Mouse (Mus musculus) gastrocnemius, adult 2 months (tissue): ENCODE results near the gene Rpl27. TPM values are rescaled to one million over a fixed set of nuclear protein-coding genes. Genes with fewer than 3 reads are reported as not detected.

Experiments
- DNase-seq: peaks from one replicate; pipeline ENCODE4 v3.0.0; 2022
- H3K27ac ChIP-seq: fragments of 200-600 bp; 2 replicates; pipeline ENCODE4 v1.8.1; 2022; ENCODE audit warnings: mild to moderate bottlenecking
- H3K4me3 ChIP-seq: fragments of 200-600 bp; 2 replicates; pipeline ENCODE4 v1.8.1; 2022; ENCODE audit warnings: mild to moderate bottlenecking, moderate library complexity
- CTCF ChIP-seq: fragments of 200-600 bp; IDR thresholded peaks from 2 replicates; pipeline ENCODE4 v1.8.1; 2022; ENCODE audit warnings: antibody characterized with exemption, mild to moderate bottlenecking, moderate library complexity
- intact Hi-C: fragments of 180-260 bp; cut with DNase I; formaldehyde crosslinking; loops from one replicate; pipeline ENCODE4 v1.15.1; 2025
- total RNA-seq, 2 experiments: library from RNA; stranded (reverse); gene quantifications; 2 replicates each; pipeline ENCODE4 v1.2.3; 2021

Rpl27 gene
- total RNA-seq, 2 experiments from 2014 or later: 31.9 to 49.4 TPM

- no peak for DNase-seq
- Histone ChIP-seq H3K4me3 (no peak overlapping the region), H3K27ac (no peak overlapping the region)
- intact Hi-C loops: no loop called here
- TF ChIP-seq CTCF: peak; percentile 20; the same call in 1 of the 2 replicates
Observed at GRCm38 (mm10) chr11:101450394-101450793, 8.3 kb downstream of the Rpl27 start.

- Histone ChIP-seq H3K27ac (no peak overlapping the region), H3K4me3 (no peak overlapping the region)
- intact Hi-C loops: no loop called here
- no peak for DNase-seq
- no peak for TF ChIP-seq CTCF
Observed at GRCm38 (mm10) chr11:101451536-101451935, 9.4 kb downstream of the Rpl27 start.

DNA sequence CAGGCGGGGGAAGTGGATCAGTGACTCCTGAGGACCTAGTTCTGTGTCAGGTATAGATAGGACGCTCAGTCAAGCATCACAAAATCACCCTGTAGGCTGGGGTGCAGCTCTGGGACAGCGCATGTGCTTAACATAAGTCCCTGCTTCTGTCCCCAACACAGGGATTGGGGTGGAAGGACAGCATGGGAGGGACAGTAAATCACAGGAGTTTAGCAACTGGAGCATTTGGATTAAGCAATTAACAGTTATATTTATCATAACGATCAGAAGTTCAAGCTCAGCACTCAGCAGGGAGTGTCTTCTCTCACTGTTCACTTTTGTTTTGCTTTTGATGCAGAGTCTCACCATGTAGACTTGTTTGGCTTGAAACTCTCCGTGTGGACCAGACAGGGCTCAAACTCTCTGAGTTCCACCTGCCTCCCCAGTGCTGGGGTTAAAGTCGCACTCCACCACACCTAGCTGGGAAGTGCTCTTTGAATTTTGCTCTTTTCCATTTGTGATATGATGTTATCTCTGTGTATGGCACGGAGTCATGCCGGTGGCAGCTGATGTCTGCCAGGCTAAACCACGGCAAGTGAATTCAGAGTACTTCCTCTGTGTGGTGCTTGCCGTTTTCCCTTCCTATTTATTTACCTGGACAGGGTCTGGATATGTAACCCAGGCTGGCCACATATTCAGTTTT is 10.1 kb downstream of the Rpl27 start:
- Histone ChIP-seq H3K4me3 (no peak overlapping the region), H3K27ac (no peak overlapping the region)
- DNase-seq: no peak
- intact Hi-C loops: no loop called here
- no peak for TF ChIP-seq CTCF

DNA sequence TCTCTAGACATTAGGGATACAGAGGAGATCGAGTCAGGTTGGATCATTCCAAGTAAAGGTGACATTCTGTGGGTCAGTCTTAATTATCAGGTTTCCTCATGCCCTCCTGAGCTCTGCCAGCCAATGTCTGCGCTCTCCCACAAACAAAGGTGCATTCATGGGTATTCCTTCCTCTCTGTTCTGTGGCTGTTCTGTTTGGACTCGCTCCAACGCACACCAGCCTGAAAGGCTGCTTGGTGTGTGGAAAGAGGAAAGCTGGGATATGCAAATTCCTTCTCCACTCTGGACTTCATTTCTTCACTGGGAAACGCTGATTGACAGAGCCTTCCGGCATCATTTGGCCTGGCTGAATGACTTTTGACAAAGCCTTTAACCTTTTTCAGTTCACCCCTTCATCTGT is 12.6 kb downstream of the Rpl27 start:
- intact Hi-C loops: no loop called here
- Histone ChIP-seq H3K27ac (peak overlapping the region; percentile 49; the same call in 1 of the 2 replicates), H3K4me3 (no peak overlapping the region)
- DNase-seq: no peak
- no peak for TF ChIP-seq CTCF

- Histone ChIP-seq H3K4me3 (no peak overlapping the region), H3K27ac (no peak overlapping the region)
- no peak for TF ChIP-seq CTCF
- intact Hi-C loops: no loop called here
- DNase-seq: no peak
Observed at GRCm38 (mm10) chr11:101455627-101456026, 13.5 kb downstream of the Rpl27 start.

- no peak for TF ChIP-seq CTCF
- intact Hi-C loops: no loop called here
Observed at GRCm38 (mm10) chr11:101457631-101458030, 15.5 kb downstream of the Rpl27 start.

GRCm38 (mm10) chr11:101458217-101458616 is 16.1 kb downstream of the Rpl27 start:
- no peak overlapping the region for H3K27ac ChIP-seq
- H3K4me3 ChIP-seq: no peak overlapping the region
- DNase-seq: no peak
- no peak for TF ChIP-seq CTCF
- intact Hi-C loops: no loop called here

More at GRCm38 (mm10) chr11:101457631-101458030, 15.5 kb downstream of the Rpl27 start:
- no peak overlapping the region for H3K4me3 ChIP-seq
- H3K27ac ChIP-seq: no peak overlapping the region
- DNase-seq: no peak

- DNase-seq: no peak
- H3K4me3 ChIP-seq: no peak overlapping the region
- peak overlapping the region; percentile 24; the same call in 1 of the 2 replicates for H3K27ac ChIP-seq
- no peak for TF ChIP-seq CTCF
- intact Hi-C loops: no loop called here
Observed at GRCm38 (mm10) chr11:101459716-101460115, 17.6 kb downstream of the Rpl27 start.

GRCm38 (mm10) chr11:101460321-101460720 is 18.2 kb downstream of the Rpl27 start:
- intact Hi-C loops: no loop called here
- Histone ChIP-seq H3K27ac (no peak overlapping the region), H3K4me3 (no peak overlapping the region)
- DNase-seq: no peak
- TF ChIP-seq CTCF: no peak

DNA sequence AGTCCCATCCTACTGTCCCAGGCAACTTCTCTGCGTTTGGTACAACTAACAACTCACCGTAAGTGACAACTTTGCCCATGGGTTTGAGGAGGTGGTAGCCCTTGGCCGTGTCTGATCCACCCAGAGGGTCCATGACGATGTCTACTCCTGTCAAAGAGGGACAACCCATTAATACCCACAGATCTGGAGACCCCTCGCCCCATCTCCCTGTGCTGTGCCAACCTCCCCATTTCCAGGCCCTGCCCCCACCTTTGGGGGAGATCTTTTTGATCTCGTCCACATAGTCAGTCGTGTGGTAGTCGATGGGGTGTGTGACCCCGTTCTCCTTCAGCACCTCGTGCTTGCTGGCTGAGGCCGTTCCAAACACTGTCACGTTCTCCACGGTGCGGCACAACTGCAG is 20.0 kb downstream of the Rpl27 start:
- no peak overlapping the region for H3K27ac ChIP-seq
- intact Hi-C loops: no loop called here
- DNase-seq: no peak
- H3K4me3 ChIP-seq: no peak overlapping the region
- TF ChIP-seq CTCF: no peak

- DNase-seq: no peak
- Histone ChIP-seq H3K27ac (no peak overlapping the region), H3K4me3 (no peak overlapping the region)
- intact Hi-C loops: no loop called here
- TF ChIP-seq CTCF: no peak
Observed at GRCm38 (mm10) chr11:101462583-101463440, 20.7 kb downstream of the Rpl27 start.

- Histone ChIP-seq H3K27ac (peak within 1 kb of the TSS; percentile 89), H3K4me3 (peak within 1 kb of the TSS; percentile 92)
- no peak for TF ChIP-seq CTCF
- intact Hi-C loops: loop anchor here (5.0 kb wide), 1 partner anchor 88 kb away; the partner anchor contains the start of genes Brca1 and Nbr1
- no peak for DNase-seq
Observed at GRCm38 (mm10) chr11:101464211-101465100, 22.4 kb downstream of the Rpl27 start, which contains the start of gene Rnd2. Rnd2 (plus strand) TSS chr11:101464999.
